Mouse (Mus musculus) embryonic facial prominence, embryonic 12.5 days (tissue): ENCODE measurements around the gene Slc25a21. TPM values are rescaled to one million over a fixed set of nuclear protein-coding genes. Genes with fewer than 3 reads are reported as not detected.

Experiments
- ATAC-seq: fragments of 200-750 bp; cut with Nextera tagmentation; 2 replicates; pipeline ENCODE4 v1.8.0; 2017; ENCODE audit not compliant: insufficient number of reproducible peaks, insufficient read depth, low FRiP score, low TSS enrichment
- H3K27ac ChIP-seq: fragments of 300-500 bp; sonication (generic); 2 replicates; pipeline ENCODE4 v1.5.1; 2016; ENCODE audit warnings: mild to moderate bottlenecking
- H3K27me3 ChIP-seq: fragments of 300-500 bp; sonication (generic); 2 replicates; pipeline ENCODE4 v1.6.1; 2016; ENCODE audit warnings: mild to moderate bottlenecking, moderate library complexity
- H3K36me3 ChIP-seq: fragments of 300-500 bp; sonication (generic); 2 replicates; pipeline ENCODE4 v1.6.1; 2016; ENCODE audit warnings: mild to moderate bottlenecking
- H3K4me1 ChIP-seq: fragments of 300-500 bp; sonication (generic); 2 replicates; pipeline ENCODE4 v1.6.1; 2016
- H3K4me2 ChIP-seq: fragments of 300-500 bp; sonication (generic); replicated peaks from 2 replicates; pipeline ENCODE4 v1.6.1; 2016; ENCODE audit warnings: mild to moderate bottlenecking, moderate library complexity
- H3K4me3 ChIP-seq: fragments of 300-500 bp; sonication (generic); 2 replicates; pipeline ENCODE4 v1.5.1; 2016; ENCODE audit warnings: mild to moderate bottlenecking
- H3K9ac ChIP-seq: fragments of 300-500 bp; sonication (generic); 2 replicates; pipeline ENCODE4 v1.6.1; 2016; ENCODE audit warnings: mild to moderate bottlenecking, moderate library complexity
- H3K9me3 ChIP-seq: fragments of 300-500 bp; sonication (generic); 2 replicates; pipeline ENCODE4 v1.6.1; 2016; ENCODE audit warnings: mild to moderate bottlenecking, moderate library complexity
- WGBS: fragments of 180-500 bp; shearing (Covaris S2); methylation state at CpG from one replicate; pipeline ENCODE4 v1.1.7; 2016; 5-methylcytosine and 5-hydroxymethylcytosine counted together
- polyA plus RNA-seq: library from polyadenylated mRNA; unstranded; fragments of >200 nt; fragmentation: Nextera tagmentation; extraction: Ambion mirVana; gene quantifications from 2 replicates; pipeline ENCODE4 v1.2.1, GENCODE M21; 2016

Slc25a21 gene
- polyA plus RNA-seq, 1 experiment from 2014 or later: 1.1 TPM

DNA sequence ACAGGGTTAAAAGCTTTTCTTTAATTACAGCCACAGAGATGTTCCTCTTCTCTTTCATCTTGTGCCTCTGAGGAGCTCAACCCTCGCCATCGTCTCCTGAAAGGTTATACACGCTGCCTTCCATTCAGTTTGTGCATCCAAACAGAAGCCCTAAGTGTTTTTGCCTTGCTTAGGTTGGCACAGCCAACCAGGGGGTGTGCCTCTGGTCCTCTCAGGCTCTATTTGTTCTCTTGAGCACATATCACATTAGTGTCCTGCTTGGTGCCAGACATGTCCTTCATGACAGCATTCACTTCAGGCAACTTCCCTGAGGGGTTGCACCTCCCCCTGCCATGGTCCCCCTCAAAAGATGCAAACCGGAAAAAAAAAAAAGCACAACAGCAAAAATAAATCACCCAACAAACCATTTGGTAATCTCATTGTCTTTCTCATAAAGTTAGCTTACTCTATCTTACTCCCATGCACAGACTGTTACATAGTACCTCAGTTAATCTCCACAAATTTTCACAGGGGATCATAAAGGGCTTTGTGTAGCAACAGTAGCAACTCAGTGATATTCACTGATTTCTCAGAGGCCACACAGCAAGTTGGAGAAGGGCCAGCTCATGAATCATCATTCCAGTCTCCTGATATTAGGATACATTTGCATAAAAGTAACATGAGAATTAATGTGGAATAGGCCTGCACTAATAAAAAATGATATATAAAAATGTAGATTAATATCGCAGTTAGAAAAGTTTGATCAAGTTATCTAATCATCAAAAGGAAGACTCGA is 398.4 kb downstream of the Slc25a21 start:
- Histone ChIP-seq H3K4me2 (no peak overlapping the region), H3K4me3 (no peak overlapping the region), H3K9me3 (no peaks in the 10 kb centered on the region), H3K9ac (no peak overlapping the region), H3K27me3 (no peaks in the 10 kb centered on the region), H3K36me3 (no peaks in the 10 kb centered on the region), H3K27ac (no peak overlapping the region), H3K4me1 (no peaks in the 10 kb centered on the region)
- WGBS: 73% methylated on average over 6 of the region's 6 CpGs
- no peak for ATAC-seq

DNA sequence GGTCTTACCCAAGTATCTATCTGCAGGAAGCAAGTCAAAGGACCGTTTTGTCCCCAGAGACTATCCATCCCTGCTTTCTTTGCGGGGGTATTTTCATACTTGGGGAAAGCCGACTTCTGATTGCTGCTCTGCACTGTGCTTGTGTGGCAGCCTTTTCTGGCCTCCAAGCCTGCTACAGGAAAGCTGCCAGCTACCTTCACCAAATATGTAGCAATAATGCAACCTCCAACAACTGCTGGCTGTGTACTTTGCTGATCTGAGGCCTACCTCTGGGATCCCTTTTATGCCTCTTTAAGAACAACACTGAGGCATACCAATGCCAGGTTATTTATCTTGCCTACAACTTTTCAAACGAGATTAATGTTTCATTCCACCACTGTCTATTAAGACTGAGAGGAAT is 408.0 kb downstream of the Slc25a21 start:
- H3K4me1 ChIP-seq: no peaks in the 10 kb centered on the region
- no peak overlapping the region for H3K9ac ChIP-seq
- no peak overlapping the region for H3K4me3 ChIP-seq
- WGBS: 75% methylated on average over 4 of the region's 4 CpGs
- no peak overlapping the region for H3K4me2 ChIP-seq
- H3K9me3 ChIP-seq: no peaks in the 10 kb centered on the region
- no peaks in the 10 kb centered on the region for H3K27me3 ChIP-seq
- no peak for ATAC-seq
- no peaks in the 10 kb centered on the region for H3K36me3 ChIP-seq
- H3K27ac ChIP-seq: no peak overlapping the region

- Histone ChIP-seq H3K4me3 (no peak overlapping the region), H3K4me1 (no peaks in the 10 kb centered on the region), H3K9me3 (no peaks in the 10 kb centered on the region), H3K9ac (no peak overlapping the region), H3K27me3 (no peaks in the 10 kb centered on the region), H3K4me2 (no peak overlapping the region), H3K36me3 (no peaks in the 10 kb centered on the region), H3K27ac (no peak overlapping the region)
- 84% methylated on average over 1 of the region's 1 CpGs for WGBS
- no peak for ATAC-seq
Observed at GRCm38 (mm10) chr12:56785250-56785649, 412.0 kb downstream of the Slc25a21 start.

GRCm38 (mm10) chr12:56781196-56781595 is 416.1 kb downstream of the Slc25a21 start:
- Histone ChIP-seq H3K9me3 (no peaks in the 10 kb centered on the region), H3K9ac (no peak overlapping the region), H3K36me3 (no peaks in the 10 kb centered on the region), H3K27ac (no peak overlapping the region), H3K4me2 (no peak overlapping the region), H3K27me3 (no peaks in the 10 kb centered on the region), H3K4me3 (no peak overlapping the region), H3K4me1 (no peaks in the 10 kb centered on the region)
- no peak for ATAC-seq
- WGBS: 80% methylated on average over 5 of the region's 5 CpGs

GRCm38 (mm10) chr12:56779621-56780020 is 417.7 kb downstream of the Slc25a21 start:
- no peak overlapping the region for H3K27ac ChIP-seq
- WGBS: 83% methylated on average over 3 of the region's 3 CpGs
- ATAC-seq: no peak
- H3K36me3 ChIP-seq: no peaks in the 10 kb centered on the region
- no peak overlapping the region for H3K9ac ChIP-seq
- no peaks in the 10 kb centered on the region for H3K9me3 ChIP-seq
- no peak overlapping the region for H3K4me3 ChIP-seq
- H3K4me1 ChIP-seq: no peaks in the 10 kb centered on the region
- no peaks in the 10 kb centered on the region for H3K27me3 ChIP-seq
- H3K4me2 ChIP-seq: no peak overlapping the region

DNA sequence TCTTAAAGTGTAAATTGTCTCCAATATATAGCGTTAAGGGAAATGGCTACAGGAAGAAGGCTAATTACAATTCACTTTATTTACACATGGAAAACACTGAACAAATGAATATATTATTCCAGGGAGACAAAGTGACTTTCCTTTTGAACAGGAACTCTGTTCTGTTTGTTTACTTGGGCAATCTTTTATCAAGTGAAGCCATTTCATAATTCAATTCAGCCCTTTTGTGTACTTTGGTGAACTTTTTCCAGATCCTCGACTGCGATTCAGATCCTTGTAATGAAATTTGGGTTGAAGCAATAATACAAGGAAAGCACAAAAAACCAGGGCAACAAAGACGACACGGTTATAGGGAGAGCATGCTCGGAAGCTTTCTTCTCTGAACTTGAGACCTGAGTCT is 423.3 kb downstream of the Slc25a21 start:
- H3K27me3 ChIP-seq: no peaks in the 10 kb centered on the region
- 59% methylated on average over 6 of the region's 6 CpGs for WGBS
- no peak for ATAC-seq
- H3K4me1 ChIP-seq: no peaks in the 10 kb centered on the region
- H3K4me2 ChIP-seq: no peak overlapping the region
- no peak overlapping the region for H3K27ac ChIP-seq
- no peak overlapping the region for H3K9ac ChIP-seq
- H3K9me3 ChIP-seq: no peaks in the 10 kb centered on the region
- H3K36me3 ChIP-seq: no peaks in the 10 kb centered on the region
- H3K4me3 ChIP-seq: no peak overlapping the region

DNA sequence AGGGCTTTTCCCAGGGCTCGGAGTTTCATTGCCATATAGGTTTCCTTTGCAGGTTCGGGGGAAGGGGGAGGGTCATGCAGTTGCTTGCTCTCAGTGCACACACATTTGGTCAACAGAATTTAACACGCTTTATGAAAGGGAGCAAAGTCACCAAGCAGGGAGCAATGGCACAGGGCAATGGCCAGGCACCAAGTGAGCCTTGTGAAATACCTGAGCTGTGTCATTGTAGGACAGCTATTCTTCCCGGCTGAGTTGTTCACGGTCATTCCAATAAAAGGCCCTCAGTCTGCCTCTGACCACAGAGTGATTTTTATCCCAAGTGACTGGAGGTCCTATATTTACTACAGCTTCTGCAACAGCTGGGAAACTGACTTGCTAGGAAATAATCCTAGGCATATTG is 427.9 kb downstream of the Slc25a21 start:
- Histone ChIP-seq H3K36me3 (no peaks in the 10 kb centered on the region), H3K4me2 (no peak overlapping the region), H3K27ac (no peak overlapping the region), H3K4me3 (no peak overlapping the region), H3K27me3 (no peaks in the 10 kb centered on the region), H3K9me3 (no peaks in the 10 kb centered on the region), H3K9ac (no peak overlapping the region), H3K4me1 (no peaks in the 10 kb centered on the region)
- WGBS: 77% methylated on average over 5 of the region's 5 CpGs
- ATAC-seq: no peak

DNA sequence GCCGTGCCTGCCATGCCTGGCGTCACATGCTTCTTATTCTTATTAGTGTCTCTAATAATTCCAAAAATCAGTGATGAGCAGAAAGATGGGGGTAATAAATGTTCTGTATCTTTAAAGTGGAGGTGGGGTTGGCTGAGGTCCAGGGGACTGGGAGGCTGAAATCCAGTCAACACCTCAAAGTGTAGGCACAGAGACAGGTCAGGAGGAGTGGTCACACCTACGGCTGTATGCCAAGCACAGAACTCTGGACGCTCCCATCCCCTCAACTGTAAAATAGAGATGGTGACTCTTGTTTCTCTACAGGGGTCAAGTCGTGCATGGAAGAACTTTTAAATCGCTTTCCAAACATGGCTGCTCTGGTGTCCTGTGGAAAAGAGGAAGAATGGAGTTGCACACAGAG is 429.8 kb downstream of the Slc25a21 start:
- no peaks in the 10 kb centered on the region for H3K27me3 ChIP-seq
- no peak overlapping the region for H3K27ac ChIP-seq
- no peak for ATAC-seq
- H3K4me3 ChIP-seq: no peak overlapping the region
- H3K9ac ChIP-seq: no peak overlapping the region
- no peak overlapping the region for H3K4me2 ChIP-seq
- no peaks in the 10 kb centered on the region for H3K9me3 ChIP-seq
- no peaks in the 10 kb centered on the region for H3K36me3 ChIP-seq
- H3K4me1 ChIP-seq: no peaks in the 10 kb centered on the region
- WGBS: 80% methylated on average over 6 of the region's 6 CpGs

- Histone ChIP-seq H3K4me1 (no peaks in the 10 kb centered on the region), H3K9ac (no peak overlapping the region), H3K36me3 (no peaks in the 10 kb centered on the region), H3K4me2 (no peak overlapping the region), H3K27me3 (no peaks in the 10 kb centered on the region), H3K27ac (no peak overlapping the region), H3K9me3 (no peaks in the 10 kb centered on the region), H3K4me3 (no peak overlapping the region)
- no peak for ATAC-seq
- WGBS: 88% methylated on average over 4 of the region's 4 CpGs
Observed at GRCm38 (mm10) chr12:56737104-56737503, 460.2 kb downstream of the Slc25a21 start.

DNA sequence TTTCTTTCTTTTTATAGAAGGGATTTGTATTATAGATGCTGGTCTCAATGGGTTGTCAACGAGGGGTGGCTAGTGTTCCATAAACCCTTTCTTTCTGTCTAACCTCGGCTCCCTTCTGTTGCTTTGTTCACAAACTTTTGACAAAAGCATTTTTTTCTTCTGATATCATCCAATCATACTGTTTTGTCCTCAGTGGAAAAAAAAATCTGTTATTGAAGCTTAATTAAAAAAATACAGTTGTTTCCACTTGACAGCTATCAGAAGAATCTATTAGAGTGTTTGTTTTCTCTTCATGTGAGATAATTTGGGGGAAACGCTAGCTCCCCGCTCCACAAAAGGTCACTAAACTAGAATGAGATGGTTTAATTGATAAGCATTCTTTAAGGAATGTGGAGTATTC is 469.6 kb downstream of the Slc25a21 start:
- WGBS: 36% methylated on average over 4 of the region's 4 CpGs

GRCm38 (mm10) chr12:56718707-56719051 is 478.6 kb downstream of the Slc25a21 start:
- H3K9me3 ChIP-seq: no peaks in the 10 kb centered on the region
- peak overlapping the region; percentile 19 for H3K4me2 ChIP-seq
- H3K27ac ChIP-seq: no peak overlapping the region
- H3K27me3 ChIP-seq: peaks cover 12% of the 10 kb centered on the region
- H3K9ac ChIP-seq: no peak overlapping the region
- H3K4me3 ChIP-seq: no peak overlapping the region
- peaks cover 9% of the 10 kb centered on the region for H3K4me1 ChIP-seq
- ATAC-seq: 0 out of 2 replicates have a peak, but pooled peaks have one; percentile 68
- WGBS: 12% methylated on average over 6 of the region's 6 CpGs
- no peaks in the 10 kb centered on the region for H3K36me3 ChIP-seq

More for the DNA sequence above, 469.6 kb downstream of the Slc25a21 start:
- H3K4me2 ChIP-seq: no peak overlapping the region
- H3K27ac ChIP-seq: no peak overlapping the region
- ATAC-seq: no peak
- H3K9ac ChIP-seq: no peak overlapping the region
- H3K4me3 ChIP-seq: no peak overlapping the region
- 0 out of 2 replicates have a peak, but pooled peaks cover 5% of the 10 kb centered on the region for H3K27me3 ChIP-seq
- no peaks in the 10 kb centered on the region for H3K36me3 ChIP-seq
- H3K9me3 ChIP-seq: no peaks in the 10 kb centered on the region
- H3K4me1 ChIP-seq: no peaks in the 10 kb centered on the region

GRCm38 (mm10) chr12:56717971-56718706 is 479.1 kb downstream of the Slc25a21 start:
- H3K9ac ChIP-seq: no peak overlapping the region
- no peak overlapping the region for H3K27ac ChIP-seq
- no peaks in the 10 kb centered on the region for H3K9me3 ChIP-seq
- peak overlapping the region; percentile 19 for H3K4me2 ChIP-seq
- no peak overlapping the region for H3K4me3 ChIP-seq
- peaks cover 9% of the 10 kb centered on the region for H3K4me1 ChIP-seq
- H3K36me3 ChIP-seq: no peaks in the 10 kb centered on the region
- 4% methylated on average over 14 of the region's 14 CpGs for WGBS
- peak; percentile 72; the same call in 1 of the 2 replicates for ATAC-seq
- H3K27me3 ChIP-seq: peaks cover 9% of the 10 kb centered on the region
